Mouse (Mus musculus): ENCODE measurements at regions not wholly inside any gene's neighbourhood (a gene's known extent, or its start where the extent isn't known, plus 50 kb on each side); places are given as distances from the start of the nearest gene placed in this dataset.

DNA sequence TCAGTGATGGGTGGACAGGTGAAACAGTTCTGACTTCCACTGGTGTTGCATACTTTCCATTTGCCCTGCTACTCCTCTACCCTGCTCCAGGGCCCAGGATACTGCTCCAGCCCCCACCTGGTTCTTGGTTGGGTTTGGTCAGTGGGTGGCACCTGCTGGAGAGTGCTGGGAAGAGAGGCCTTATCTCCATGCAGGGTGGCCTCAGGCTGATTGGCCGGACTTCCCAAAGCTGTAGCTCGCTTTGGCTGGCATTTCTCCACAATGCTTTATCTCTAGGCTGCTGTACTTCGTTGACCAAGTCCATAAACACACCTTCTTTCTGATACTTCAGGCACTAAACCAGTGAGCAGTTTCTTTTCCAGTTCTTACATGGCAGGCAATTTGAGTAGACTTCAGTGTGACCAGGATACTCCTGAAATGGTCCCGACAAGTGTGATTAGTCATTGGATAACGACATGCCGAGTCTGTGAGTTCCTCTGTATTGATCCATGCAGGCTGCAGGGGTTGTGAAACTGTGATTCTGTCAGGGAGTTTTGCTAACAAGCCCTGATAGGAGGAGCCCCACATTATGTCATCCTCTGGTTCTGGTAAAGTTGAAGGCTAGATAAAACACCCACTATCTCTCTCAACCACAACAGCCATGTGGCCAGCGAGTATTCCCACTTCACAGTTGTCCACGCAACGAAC is 50.1 kb upstream of the Nr5a2 start:
- no peaks in the 10 kb centered on the region for H3K36me3 ChIP-seq (ENCODE audit: control insufficient read depth, insufficient read depth, low read length)
- 84% methylated on average over 9 of the region's 9 CpGs for WGBS
- H3K27ac ChIP-seq (ENCODE audit: low read depth, low read length) = no peak overlapping the region
- no peaks in the 10 kb centered on the region for H3K4me1 ChIP-seq (replicated peaks; ENCODE audit: control insufficient read depth, insufficient read depth, low read length)
- H3K4me3 ChIP-seq (ENCODE audit: low read depth, low read length) = no peak overlapping the region
- no peaks in the 10 kb centered on the region for H3K27me3 ChIP-seq (ENCODE audit: control insufficient read depth, insufficient read depth, low read length)
- ATAC-seq (ENCODE audit: low FRiP score) (no peak), DNase-seq (ENCODE audit: low spot score) (no peak)
- no peak overlapping the region for H3K4me2 ChIP-seq (replicated peaks; ENCODE audit: low read depth, low read length)
- H3K9me3 ChIP-seq (ENCODE audit: control insufficient read depth, low read length) = no peaks in the 10 kb centered on the region
- H3K9ac ChIP-seq (ENCODE audit: low read depth, low read length) = no peak overlapping the region

MicroRNA genes in the stretch of these regions (microRNA counts, 519-probe panel; counts per million panel counts)
- microRNA mmu-miR-181a (6,330 counts per million, percentile 89 among the panel's probes with 10 or more counts), microRNA mmu-miR-181b+mmu-miR-181d (3,695 counts per million, percentile 29 among the panel's probes with 10 or more counts)

All from hindbrain, embryonic 11.5 days (tissue).